ENCODE assay signal across 20 mouse cellular contexts in the genomic region with DNA sequence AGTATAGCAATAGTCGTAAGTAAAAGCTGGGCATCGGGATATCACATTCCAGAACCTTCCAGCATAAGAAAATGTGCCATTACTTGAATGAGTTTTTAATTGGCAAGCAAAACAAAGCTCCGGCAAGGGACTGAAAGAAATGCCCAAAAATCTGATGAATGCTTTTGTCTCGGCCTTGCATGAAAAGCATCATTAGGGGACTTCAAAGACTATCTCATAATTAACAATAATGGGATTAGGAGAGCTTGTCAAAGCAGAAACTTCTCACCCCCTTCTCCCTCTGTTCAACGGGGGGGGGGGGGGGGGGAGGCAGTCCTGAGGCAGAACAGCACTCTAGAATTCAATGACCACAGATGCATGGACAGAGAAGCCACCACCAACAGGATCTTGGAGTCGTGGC.
"Had no signal": no experiment of that assay in that cellular context is flagged by ENCODE, and none has a peak within 500 bp of the region (broad histone marks: within the 10 kb centered on the region; RNA-seq: fewer than 3 reads in every experiment).

No protein-coding gene starts in this region.

- H3K9me3 ChIP-seq: kidney, embryonic 15.5 days; liver, embryonic 13.5 days; neural tube, embryonic 13.5 days had no signal

- H3K4me1 ChIP-seq: liver, embryonic 13.5 days had no signal

- H3K4me2 ChIP-seq: kidney, embryonic 15.5 days; liver, embryonic 13.5 days; midbrain, embryonic 11.5 days; neural tube, embryonic 13.5 days had no signal

- H3K4me3 ChIP-seq: kidney, embryonic 15.5 days; left cerebral cortex, adult 2 months; liver, embryonic 13.5 days; myocyte; neural tube, embryonic 13.5 days had no signal

- H3K36me3 ChIP-seq: kidney, embryonic 15.5 days; liver, embryonic 13.5 days; neural tube, embryonic 13.5 days had no signal

- H3K27me3 ChIP-seq: kidney, embryonic 15.5 days; liver, embryonic 13.5 days; neural tube, embryonic 13.5 days had no signal

- ATAC-seq: midbrain, embryonic 16.5 days had no signal

- H3K27ac ChIP-seq: kidney, embryonic 15.5 days; left cerebral cortex, adult 2 months; liver, embryonic 13.5 days; neural tube, embryonic 13.5 days; stomach, postnatal 0 days had no signal

- H3K9ac ChIP-seq: kidney, embryonic 15.5 days; liver, embryonic 13.5 days; neural tube, embryonic 13.5 days had no signal

- DNase-seq: kidney, adult 8-10 months; kidney, postnatal 10 days; kidney, postnatal 36 days; layer of hippocampus, postnatal 36 days; liver, embryonic 13.5 days; lung, adult 2 months; lung, postnatal 14 days; lung, postnatal 4 days; right cerebral cortex, adult 18-20 months; right cerebral cortex, postnatal 14 days; right cerebral cortex, postnatal 4 days; thymus, adult 2 months; thymus, postnatal 25 days had no signal
